Mouse (Mus musculus) C2C12 (cell line): ENCODE results near the gene Ss18l1. TPM values are rescaled to one million over a fixed set of nuclear protein-coding genes. Genes with fewer than 3 reads are reported as not detected.

Experiments used
- H3K27me3 ChIP-seq: one replicate; pipeline ENCODE4 v1.6.1; 2011; ENCODE audit not compliant: control insufficient read depth, insufficient read depth, insufficient read length
- H3K36me3 ChIP-seq: one replicate; pipeline ENCODE4 v1.6.1; 2011; ENCODE audit not compliant: control insufficient read depth, insufficient read depth
- H3K4me3 ChIP-seq: one replicate; pipeline ENCODE4 v1.5.1; 2011; ENCODE audit warnings: mild to moderate bottlenecking, control low read depth; ENCODE audit not compliant: poor library complexity, insufficient read depth, severe bottlenecking
- H3K79me2 ChIP-seq: one replicate; pipeline ENCODE4 v1.6.1; 2011; ENCODE audit not compliant: control insufficient read depth, insufficient read depth
- H3K79me3 ChIP-seq: one replicate; pipeline ENCODE4 v1.6.1; 2011; ENCODE audit warnings: low read depth, control low read depth
- H3ac ChIP-seq: one replicate; pipeline ENCODE3; 2011; ENCODE audit warnings: low read depth; ENCODE audit not compliant: control insufficient read depth, insufficient read length
- CEBPB ChIP-seq: IDR thresholded peaks from one replicate; pipeline ENCODE4 v1.6.1; 2011; ENCODE audit warnings: low read depth, mild to moderate bottlenecking, control low read depth, moderate library complexity
- CTCF ChIP-seq: IDR thresholded peaks from one replicate; pipeline ENCODE4 v1.5.1; 2011; ENCODE audit not compliant: control insufficient read depth, insufficient read depth, insufficient read length
- FOSL1 ChIP-seq: IDR thresholded peaks from one replicate; pipeline ENCODE4 v1.8.0; 2011; ENCODE audit warnings: mild to moderate bottlenecking, low read length; ENCODE audit not compliant: poor library complexity, insufficient read depth, severe bottlenecking
- MAX ChIP-seq: IDR thresholded peaks from one replicate; pipeline ENCODE4 v1.6.1; 2011; ENCODE audit warnings: mild to moderate bottlenecking, control low read depth
- MYOD1 ChIP-seq: IDR thresholded peaks from one replicate; pipeline ENCODE4 v1.6.1; 2011; ENCODE audit warnings: low read depth; ENCODE audit not compliant: control insufficient read depth, insufficient read length
- MYOG ChIP-seq: IDR thresholded peaks from one replicate; pipeline ENCODE4 v1.6.1; 2011; ENCODE audit not compliant: control insufficient read depth, insufficient read length; ENCODE audit errors: extremely low read depth
- USF1 ChIP-seq: IDR thresholded peaks from one replicate; pipeline ENCODE4 v1.6.1; 2011; ENCODE audit warnings: low read depth, mild to moderate bottlenecking, control low read depth, moderate library complexity
- polyA plus RNA-seq: library from polyadenylated mRNA; unstranded; fragments of >200 nt; fragmentation: generic; extraction: Trizol; gene quantifications from one replicate; pipeline ENCODE4 v1.2.1, GENCODE M21; 2012; ENCODE audit warnings: missing spikeins

The Ss18l1 gene
- polyA plus RNA-seq, 1 experiment, result 0.96 TPM

- no peak for TF ChIP-seq MYOD1
- TF ChIP-seq MAX, result no peak
- TF ChIP-seq CTCF, result no peak
- TF ChIP-seq CEBPB, result no peak
- no peak for TF ChIP-seq USF1
- no peak for TF ChIP-seq MYOG
- no peak for TF ChIP-seq FOSL1
- H3K79me3 ChIP-seq, result no peaks in the 10 kb centered on the region
- no peaks in the 10 kb centered on the region for H3K27me3 ChIP-seq
- peaks cover 7% of the 10 kb centered on the region for H3K36me3 ChIP-seq
- no peak overlapping the region for H3K4me3 ChIP-seq
- no peak overlapping the region for H3ac ChIP-seq
- peaks cover 15% of the 10 kb centered on the region for H3K79me2 ChIP-seq
These were observed 29.4 kb downstream of the Ss18l1 start for GRCm38 (mm10) chr2:180071671-180072070.

DNA sequence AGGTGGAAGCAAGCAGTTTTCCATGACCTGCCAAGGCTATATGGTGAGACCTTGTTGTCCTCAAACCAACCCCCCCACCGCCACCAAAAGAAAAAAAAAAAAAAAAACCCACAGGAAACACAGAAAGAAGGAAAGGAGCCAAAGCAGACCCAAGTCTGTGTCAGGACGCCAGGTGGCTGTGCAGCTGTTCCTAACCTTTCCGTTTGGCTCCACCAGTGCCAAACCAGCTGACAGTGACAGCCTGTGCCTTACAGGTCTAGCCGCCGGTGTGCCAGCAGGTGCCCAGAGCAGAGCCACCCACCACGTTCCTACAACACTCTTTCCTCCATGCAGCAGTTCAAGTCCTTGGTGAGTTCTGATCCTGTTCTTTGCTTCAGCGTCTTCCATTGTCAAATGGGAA, 30.6 kb downstream of the Ss18l1 start:
- no peaks in the 10 kb centered on the region for H3K27me3 ChIP-seq
- H3ac ChIP-seq, result no peak overlapping the region
- H3K4me3 ChIP-seq, result no peak overlapping the region
- H3K79me2 ChIP-seq, result peaks cover 15% of the 10 kb centered on the region
- H3K36me3 ChIP-seq, result peaks cover 13% of the 10 kb centered on the region
- no peak for TF ChIP-seq FOSL1
- TF ChIP-seq MYOD1, result no peak
- TF ChIP-seq MYOG, result no peak
- TF ChIP-seq MAX, result no peak
- no peak for TF ChIP-seq CEBPB
- no peak for TF ChIP-seq CTCF
- no peaks in the 10 kb centered on the region for H3K79me3 ChIP-seq

DNA sequence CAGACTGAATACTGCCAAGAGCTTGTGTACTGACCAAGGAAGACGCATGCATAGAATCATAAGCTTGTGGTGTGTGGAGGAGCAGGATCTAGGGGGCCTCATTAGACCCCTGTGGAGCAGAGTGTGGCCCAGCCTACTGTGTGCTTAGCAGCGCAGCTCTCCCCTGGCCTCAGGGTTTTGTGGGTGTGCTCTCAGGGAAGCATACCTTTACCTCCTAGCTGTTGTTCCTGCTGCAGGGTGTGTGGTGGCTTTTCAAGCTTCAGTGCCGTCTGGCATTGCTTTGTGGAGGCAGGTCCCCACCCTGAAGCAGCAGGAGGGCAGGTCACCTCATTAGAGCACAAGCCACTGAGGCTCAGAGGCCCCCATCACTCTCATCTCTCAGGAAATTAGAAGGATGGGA, 35.3 kb downstream of the Ss18l1 start:
- peaks cover 15% of the 10 kb centered on the region for H3K36me3 ChIP-seq
- TF ChIP-seq CTCF (no peak), MYOD1 (no peak), MYOG (no peak), USF1 (no peak), MAX (no peak), CEBPB (no peak), FOSL1 (no peak)
- no peak overlapping the region for H3K4me3 ChIP-seq
- no peaks in the 10 kb centered on the region for H3K27me3 ChIP-seq
- no peak overlapping the region for H3ac ChIP-seq
- no peaks in the 10 kb centered on the region for H3K79me3 ChIP-seq
- no peaks in the 10 kb centered on the region for H3K79me2 ChIP-seq

- no peaks in the 10 kb centered on the region for H3K79me3 ChIP-seq
- TF ChIP-seq USF1, result no peak
- no peak for TF ChIP-seq CEBPB
- TF ChIP-seq FOSL1, result no peak
- TF ChIP-seq MAX, result no peak
- no peak overlapping the region for H3ac ChIP-seq
- no peaks in the 10 kb centered on the region for H3K79me2 ChIP-seq
- H3K4me3 ChIP-seq, result no peak overlapping the region
- H3K36me3 ChIP-seq, result peaks cover 34% of the 10 kb centered on the region
- no peaks in the 10 kb centered on the region for H3K27me3 ChIP-seq
These were observed 38.4 kb downstream of the Ss18l1 start for GRCm38 (mm10) chr2:180080680-180081079.

GRCm38 (mm10) chr2:180083063-180083462, 40.8 kb downstream of the Ss18l1 start:
- Histone ChIP-seq H3ac (no peak overlapping the region), H3K79me2 (no peaks in the 10 kb centered on the region), H3K79me3 (no peaks in the 10 kb centered on the region), H3K4me3 (no peak overlapping the region), H3K36me3 (peaks cover 32% of the 10 kb centered on the region), H3K27me3 (no peaks in the 10 kb centered on the region)
- TF ChIP-seq FOSL1, result no peak
- TF ChIP-seq CEBPB, result no peak
- no peak for TF ChIP-seq CTCF
- no peak for TF ChIP-seq MYOD1
- TF ChIP-seq USF1, result no peak
- no peak for TF ChIP-seq MYOG

DNA sequence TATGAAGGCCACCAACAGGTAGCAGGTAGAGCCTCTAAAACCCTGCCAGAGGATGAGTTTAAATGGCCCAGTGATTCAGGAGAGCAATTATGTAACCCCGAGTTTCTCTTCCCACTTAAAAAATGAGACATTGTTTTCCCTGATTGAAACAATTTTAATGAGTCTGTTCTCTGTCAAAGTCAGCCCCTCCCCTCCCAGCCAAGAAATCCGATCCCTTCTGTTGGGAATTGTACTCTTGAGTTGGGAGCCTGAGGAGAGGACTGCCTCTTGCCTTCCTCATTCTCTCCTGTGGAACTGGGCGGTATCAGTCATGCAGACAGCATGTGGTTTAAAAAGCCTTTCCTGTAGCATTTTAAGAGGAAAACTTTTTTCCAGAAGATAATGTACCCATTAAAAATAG, 42.3 kb downstream of the Ss18l1 start:
- no peak for TF ChIP-seq CTCF
- TF ChIP-seq FOSL1, result no peak
- no peak for TF ChIP-seq MAX
- TF ChIP-seq MYOG, result no peak
- TF ChIP-seq CEBPB, result no peak
- no peak for TF ChIP-seq MYOD1
- TF ChIP-seq USF1, result no peak

More for the DNA sequence above, 42.3 kb downstream of the Ss18l1 start:
- Histone ChIP-seq H3K79me2 (no peaks in the 10 kb centered on the region), H3K79me3 (no peaks in the 10 kb centered on the region), H3ac (no peak overlapping the region), H3K4me3 (no peak overlapping the region), H3K27me3 (peaks cover 10% of the 10 kb centered on the region), H3K36me3 (peaks cover 32% of the 10 kb centered on the region)
